Mouse (Mus musculus) lung, adult 2 months (tissue): ENCODE data around the gene Gm49384. TPM values are rescaled to one million over a fixed set of nuclear protein-coding genes. Genes with fewer than 3 reads are reported as not detected.

Source experiments
- DNase-seq: peaks from one replicate; pipeline ENCODE4 v3.0.0; 2022
- H3K4me1 ChIP-seq: fragments of 200-500 bp; 2 replicates; pipeline ENCODE4 v1.6.1; 2011; ENCODE audit warnings: low read length; ENCODE audit not compliant: control insufficient read depth, insufficient read depth
- H3K4me3 ChIP-seq: fragments of 200-500 bp; replicated peaks from 2 replicates; pipeline ENCODE3; 2011; ENCODE audit warnings: low read depth, mild to moderate bottlenecking, control low read depth, low read length; ENCODE audit errors: extremely low read depth
- CTCF ChIP-seq: fragments of 200-500 bp; IDR thresholded peaks from 2 replicates; pipeline ENCODE4 v1.5.1; 2011; ENCODE audit warnings: mild to moderate bottlenecking, low read length, control low read depth; ENCODE audit not compliant: insufficient read depth
- POLR2A ChIP-seq: fragments of 200-500 bp; IDR thresholded peaks from 2 replicates; pipeline ENCODE4 v1.6.1; 2011; ENCODE audit warnings: low read depth, mild to moderate bottlenecking, control low read depth, low read length, borderline replicate concordance; ENCODE audit errors: extremely low read depth
- WGBS: fragments of 180-500 bp; shearing (Covaris S2); methylation state at CpG from one replicate; pipeline ENCODE4 v1.1.7; 2018; 5-methylcytosine and 5-hydroxymethylcytosine counted together
- polyA plus RNA-seq: library from polyadenylated mRNA; depleted of rRNA; stranded (reverse); fragments of >200 nt; gene quantifications from 2 replicates; pipeline ENCODE4 v1.2.3, GENCODE M21; 2012

Gene Gm49384
- polyA plus RNA-seq, 1 experiment: not detected

GRCm38 (mm10) chr12:69208520-69208919 is 4.5 kb upstream of the Gm49384 start:
- no peaks in the 10 kb centered on the region for H3K4me1 ChIP-seq
- WGBS: 88% methylated on average over 2 of the region's 2 CpGs
- TF ChIP-seq CTCF (no peak), POLR2A (no peak)
- H3K4me3 ChIP-seq: no peak overlapping the region
- DNase-seq: no peak

GRCm38 (mm10) chr12:69207926-69208325 is 3.9 kb upstream of the Gm49384 start:
- Histone ChIP-seq H3K4me3 (no peak overlapping the region), H3K4me1 (no peaks in the 10 kb centered on the region)
- TF ChIP-seq POLR2A: no peak
- no peak for TF ChIP-seq CTCF
- WGBS: 93% methylated on average over 7 of the region's 7 CpGs
- no peak for DNase-seq

- 92% methylated on average over 8 of the region's 8 CpGs for WGBS
- H3K4me3 ChIP-seq: no peak overlapping the region
- TF ChIP-seq CTCF (no peak), POLR2A (no peak)
- DNase-seq: no peak
- no peaks in the 10 kb centered on the region for H3K4me1 ChIP-seq
Observed at GRCm38 (mm10) chr12:69207396-69207795, 3.3 kb upstream of the Gm49384 start.

- Histone ChIP-seq H3K4me1 (peaks cover 3% of the 10 kb centered on the region), H3K4me3 (no peak overlapping the region)
- no peak for DNase-seq
- TF ChIP-seq CTCF (no peak), POLR2A (no peak)
Observed at GRCm38 (mm10) chr12:69198985-69199384, 5.1 kb downstream of the Gm49384 start.

GRCm38 (mm10) chr12:69198164-69198535 is 5.9 kb downstream of the Gm49384 start, which contains the start of gene Dnaaf2:
TSS of gene Dnaaf2 (minus strand) at chr12:69198429.
- 1% methylated on average over 18 of the region's 18 CpGs for WGBS
- peaks cover 3% of the 10 kb centered on the region for H3K4me1 ChIP-seq
- peak within 1 kb of the TSS; percentile 86 for H3K4me3 ChIP-seq
- TF ChIP-seq CTCF: no peak
- no peak for TF ChIP-seq POLR2A
- no peak for DNase-seq

- Histone ChIP-seq H3K4me1 (peaks cover 3% of the 10 kb centered on the region), H3K4me3 (peak overlapping the region; percentile 86)
- TF ChIP-seq POLR2A: no peak
- no peak for TF ChIP-seq CTCF
- 1% methylated on average over 86 of the region's 94 CpGs for WGBS
- peak; percentile 59 for DNase-seq
Observed at GRCm38 (mm10) chr12:69197378-69198163, 6.5 kb downstream of the Gm49384 start.

GRCm38 (mm10) chr12:69196444-69197377 is 7.4 kb downstream of the Gm49384 start, which contains the start of gene Gm49383:
TSS of gene Gm49383 (minus strand) at chr12:69197104.
- Histone ChIP-seq H3K4me1 (peaks cover 3% of the 10 kb centered on the region), H3K4me3 (peak within 1 kb of the TSS; percentile 86)
- DNase-seq: peak; percentile 70
- WGBS: 1% methylated on average over 75 of the region's 75 CpGs
- TF ChIP-seq CTCF: no peak
- peak; percentile 67; the same call in 1 of the 2 replicates for TF ChIP-seq POLR2A

- Histone ChIP-seq H3K4me3 (no peak overlapping the region), H3K4me1 (no peaks in the 10 kb centered on the region)
- TF ChIP-seq CTCF: no peak
- TF ChIP-seq POLR2A: no peak
- DNase-seq: no peak
- 92% methylated on average over 2 of the region's 2 CpGs for WGBS
Observed at GRCm38 (mm10) chr12:69192637-69193036, 11.4 kb downstream of the Gm49384 start.

- WGBS: 85% methylated on average over 5 of the region's 5 CpGs
- peaks cover 5% of the 10 kb centered on the region for H3K4me1 ChIP-seq
- no peak for DNase-seq
- TF ChIP-seq POLR2A (no peak), CTCF (no peak)
- no peak overlapping the region for H3K4me3 ChIP-seq
Observed at GRCm38 (mm10) chr12:69191396-69191795, 12.7 kb downstream of the Gm49384 start.
